Mouse (Mus musculus) neural tube, embryonic 15.5 days (tissue): ENCODE results near the gene Fam196b. TPM values are rescaled to one million over a fixed set of nuclear protein-coding genes. Genes with fewer than 3 reads are reported as not detected.

Source experiments
- ATAC-seq: fragments of 200-750 bp; cut with Nextera tagmentation; 2 replicates; pipeline ENCODE4 v1.8.0; 2017; ENCODE audit warnings: mild to moderate bottlenecking, moderate TSS enrichment, moderate library complexity; ENCODE audit not compliant: low FRiP score
- H3K27ac ChIP-seq: fragments of 300-500 bp; sonication (generic); replicated peaks from 2 replicates; pipeline ENCODE4 v1.5.1; 2015; ENCODE audit warnings: mild to moderate bottlenecking, inconsistent platforms
- H3K27me3 ChIP-seq: fragments of 300-500 bp; sonication (generic); replicated peaks from 2 replicates; pipeline ENCODE4 v1.6.1; 2015; ENCODE audit warnings: inconsistent platforms
- H3K36me3 ChIP-seq: fragments of 300-500 bp; sonication (generic); 2 replicates; pipeline ENCODE4 v1.6.1; 2015; ENCODE audit warnings: inconsistent platforms
- H3K4me1 ChIP-seq: fragments of 300-500 bp; sonication (generic); 2 replicates; pipeline ENCODE4 v1.6.1; 2015; ENCODE audit warnings: inconsistent platforms
- H3K4me2 ChIP-seq: fragments of 300-500 bp; sonication (generic); 2 replicates; pipeline ENCODE4 v1.6.1; 2015; ENCODE audit warnings: inconsistent platforms, mild to moderate bottlenecking, moderate library complexity
- H3K4me3 ChIP-seq: fragments of 300-500 bp; sonication (generic); replicated peaks from 2 replicates; pipeline ENCODE4 v1.5.1; 2015; ENCODE audit warnings: mild to moderate bottlenecking, inconsistent platforms
- H3K9ac ChIP-seq: fragments of 300-500 bp; sonication (generic); replicated peaks from 2 replicates; pipeline ENCODE4 v1.6.1; 2015; ENCODE audit warnings: mild to moderate bottlenecking, inconsistent platforms
- H3K9me3 ChIP-seq: fragments of 300-500 bp; sonication (generic); replicated peaks from 2 replicates; pipeline ENCODE4 v1.6.1; 2016; ENCODE audit warnings: inconsistent platforms
- WGBS: fragments of 180-500 bp; shearing (Covaris S2); methylation state at CpG from one replicate; pipeline ENCODE4 v1.1.7; 2015; ENCODE audit warnings: mixed read lengths; 5-methylcytosine and 5-hydroxymethylcytosine counted together
- polyA plus RNA-seq: library from polyadenylated mRNA; unstranded; fragments of >200 nt; fragmentation: Nextera tagmentation; extraction: Ambion mirVana; gene quantifications from 2 replicates; pipeline ENCODE4 v1.2.1, GENCODE M21; 2015

Fam196b gene
- polyA plus RNA-seq, 1 experiment from 2014 or later: 4.0 TPM

- Histone ChIP-seq H3K4me2 (no peak overlapping the region), H3K27me3 (no peaks in the 10 kb centered on the region), H3K4me1 (no peaks in the 10 kb centered on the region), H3K36me3 (no peaks in the 10 kb centered on the region), H3K9me3 (no peaks in the 10 kb centered on the region), H3K4me3 (no peak overlapping the region), H3K27ac (no peak overlapping the region), H3K9ac (no peak overlapping the region)
- 34% methylated on average over 7 of the region's 7 CpGs for WGBS
- no peak for ATAC-seq
Measured at GRCm38 (mm10) chr11:34332344-34333031, 17.9 kb downstream of the Fam196b start.

GRCm38 (mm10) chr11:34337907-34338306 is 23.3 kb downstream of the Fam196b start:
- no peak for ATAC-seq
- no peaks in the 10 kb centered on the region for H3K36me3 ChIP-seq
- peaks cover 11% of the 10 kb centered on the region for H3K4me1 ChIP-seq
- no peak overlapping the region for H3K4me3 ChIP-seq
- 76% methylated on average over 1 of the region's 1 CpGs for WGBS
- no peak overlapping the region for H3K9ac ChIP-seq
- H3K9me3 ChIP-seq: no peaks in the 10 kb centered on the region
- H3K27ac ChIP-seq: no peak overlapping the region
- H3K27me3 ChIP-seq: no peaks in the 10 kb centered on the region
- H3K4me2 ChIP-seq: no peak overlapping the region

GRCm38 (mm10) chr11:34339693-34340092 is 25.1 kb downstream of the Fam196b start:
- H3K9me3 ChIP-seq: no peaks in the 10 kb centered on the region
- no peaks in the 10 kb centered on the region for H3K27me3 ChIP-seq
- no peak overlapping the region for H3K9ac ChIP-seq
- H3K27ac ChIP-seq: no peak overlapping the region
- peaks cover 24% of the 10 kb centered on the region for H3K4me1 ChIP-seq
- no peak overlapping the region for H3K4me2 ChIP-seq
- 90% methylated on average over 5 of the region's 5 CpGs for WGBS
- no peak for ATAC-seq
- no peak overlapping the region for H3K4me3 ChIP-seq
- no peaks in the 10 kb centered on the region for H3K36me3 ChIP-seq

- H3K4me1 ChIP-seq: peaks cover 32% of the 10 kb centered on the region
- peak overlapping the region; percentile 28 for H3K27ac ChIP-seq
- WGBS: 20% methylated on average over 4 of the region's 4 CpGs
- no peaks in the 10 kb centered on the region for H3K36me3 ChIP-seq
- no peak overlapping the region for H3K9ac ChIP-seq
- ATAC-seq: peak; percentile 69
- no peaks in the 10 kb centered on the region for H3K9me3 ChIP-seq
- no peak overlapping the region for H3K4me3 ChIP-seq
- H3K4me2 ChIP-seq: no peak overlapping the region
- no peaks in the 10 kb centered on the region for H3K27me3 ChIP-seq
Measured at GRCm38 (mm10) chr11:34343742-34344307, 29.2 kb downstream of the Fam196b start.

- H3K27ac ChIP-seq: peak overlapping the region; percentile 28
- no peak overlapping the region for H3K4me3 ChIP-seq
- no peaks in the 10 kb centered on the region for H3K9me3 ChIP-seq
- H3K27me3 ChIP-seq: no peaks in the 10 kb centered on the region
- 29% methylated on average over 5 of the region's 5 CpGs for WGBS
- no peak overlapping the region for H3K9ac ChIP-seq
- H3K36me3 ChIP-seq: no peaks in the 10 kb centered on the region
- H3K4me2 ChIP-seq: no peak overlapping the region
- ATAC-seq: peak; percentile 72
- H3K4me1 ChIP-seq: peaks cover 37% of the 10 kb centered on the region
Measured at GRCm38 (mm10) chr11:34344310-34344709, 29.7 kb downstream of the Fam196b start.

- no peak overlapping the region for H3K4me3 ChIP-seq
- no peaks in the 10 kb centered on the region for H3K36me3 ChIP-seq
- H3K4me2 ChIP-seq: no peak overlapping the region
- H3K4me1 ChIP-seq: peaks cover 36% of the 10 kb centered on the region
- WGBS: 20% methylated on average over 4 of the region's 4 CpGs
- H3K27me3 ChIP-seq: no peaks in the 10 kb centered on the region
- no peaks in the 10 kb centered on the region for H3K9me3 ChIP-seq
- peak overlapping the region; percentile 48 for H3K27ac ChIP-seq
- no peak for ATAC-seq
- H3K9ac ChIP-seq: no peak overlapping the region
Measured at GRCm38 (mm10) chr11:34348287-34348918, 33.8 kb downstream of the Fam196b start.

GRCm38 (mm10) chr11:34349453-34350056 is 34.9 kb downstream of the Fam196b start:
- Histone ChIP-seq H3K4me2 (no peak overlapping the region), H3K27ac (no peak overlapping the region)
- ATAC-seq: no peak

GRCm38 (mm10) chr11:34355406-34355805 is 40.8 kb downstream of the Fam196b start:
- Histone ChIP-seq H3K9me3 (no peaks in the 10 kb centered on the region), H3K4me2 (no peak overlapping the region), H3K27ac (no peak overlapping the region), H3K4me3 (no peak overlapping the region), H3K9ac (no peak overlapping the region), H3K4me1 (peaks cover 15% of the 10 kb centered on the region), H3K27me3 (no peaks in the 10 kb centered on the region), H3K36me3 (no peaks in the 10 kb centered on the region)
- 66% methylated on average over 12 of the region's 12 CpGs for WGBS
- ATAC-seq: peak; percentile 42; the same call in 1 of the 2 replicates

More at GRCm38 (mm10) chr11:34349453-34350056, 34.9 kb downstream of the Fam196b start:
- peaks cover 26% of the 10 kb centered on the region for H3K4me1 ChIP-seq
- H3K9me3 ChIP-seq: no peaks in the 10 kb centered on the region
- H3K27me3 ChIP-seq: no peaks in the 10 kb centered on the region
- no peak overlapping the region for H3K4me3 ChIP-seq
- WGBS: 58% methylated on average over 10 of the region's 10 CpGs
- no peak overlapping the region for H3K9ac ChIP-seq
- H3K36me3 ChIP-seq: no peaks in the 10 kb centered on the region

- no peak overlapping the region for H3K27ac ChIP-seq
- 30% methylated on average over 2 of the region's 2 CpGs for WGBS
- no peaks in the 10 kb centered on the region for H3K27me3 ChIP-seq
- no peak overlapping the region for H3K4me2 ChIP-seq
- H3K9me3 ChIP-seq: no peaks in the 10 kb centered on the region
- H3K36me3 ChIP-seq: no peaks in the 10 kb centered on the region
- peaks cover 15% of the 10 kb centered on the region for H3K4me1 ChIP-seq
- ATAC-seq: no peak
- no peak overlapping the region for H3K9ac ChIP-seq
- no peak overlapping the region for H3K4me3 ChIP-seq
Measured at GRCm38 (mm10) chr11:34356109-34356508, 41.5 kb downstream of the Fam196b start.

- Histone ChIP-seq H3K27ac (no peak overlapping the region), H3K9me3 (no peaks in the 10 kb centered on the region), H3K9ac (no peak overlapping the region), H3K27me3 (no peaks in the 10 kb centered on the region), H3K36me3 (no peaks in the 10 kb centered on the region), H3K4me3 (no peak overlapping the region), H3K4me2 (no peak overlapping the region), H3K4me1 (peaks cover 8% of the 10 kb centered on the region)
- no peak for ATAC-seq
- WGBS: 94% methylated on average over 4 of the region's 4 CpGs
Measured at GRCm38 (mm10) chr11:34372224-34372623, 57.6 kb downstream of the Fam196b start.

GRCm38 (mm10) chr11:34375557-34375956 is 60.9 kb downstream of the Fam196b start:
- H3K4me3 ChIP-seq: no peak overlapping the region
- H3K27me3 ChIP-seq: no peaks in the 10 kb centered on the region
- no peak for ATAC-seq
- H3K36me3 ChIP-seq: no peaks in the 10 kb centered on the region
- H3K9ac ChIP-seq: no peak overlapping the region
- no peak overlapping the region for H3K4me2 ChIP-seq
- 86% methylated on average over 1 of the region's 1 CpGs for WGBS
- H3K27ac ChIP-seq: no peak overlapping the region
- H3K4me1 ChIP-seq: peaks cover 17% of the 10 kb centered on the region
- H3K9me3 ChIP-seq: no peaks in the 10 kb centered on the region
